Mouse (Mus musculus) embryo, embryonic 10.5 days (tissue): Measurements from ENCODE around the gene Ubl7.

Experiments used
- DNase-seq: peaks from one replicate; pipeline ENCODE4 v3.0.0-alpha.2; 2015; ENCODE audit warnings: low spot score

Ubl7 gene

DNA sequence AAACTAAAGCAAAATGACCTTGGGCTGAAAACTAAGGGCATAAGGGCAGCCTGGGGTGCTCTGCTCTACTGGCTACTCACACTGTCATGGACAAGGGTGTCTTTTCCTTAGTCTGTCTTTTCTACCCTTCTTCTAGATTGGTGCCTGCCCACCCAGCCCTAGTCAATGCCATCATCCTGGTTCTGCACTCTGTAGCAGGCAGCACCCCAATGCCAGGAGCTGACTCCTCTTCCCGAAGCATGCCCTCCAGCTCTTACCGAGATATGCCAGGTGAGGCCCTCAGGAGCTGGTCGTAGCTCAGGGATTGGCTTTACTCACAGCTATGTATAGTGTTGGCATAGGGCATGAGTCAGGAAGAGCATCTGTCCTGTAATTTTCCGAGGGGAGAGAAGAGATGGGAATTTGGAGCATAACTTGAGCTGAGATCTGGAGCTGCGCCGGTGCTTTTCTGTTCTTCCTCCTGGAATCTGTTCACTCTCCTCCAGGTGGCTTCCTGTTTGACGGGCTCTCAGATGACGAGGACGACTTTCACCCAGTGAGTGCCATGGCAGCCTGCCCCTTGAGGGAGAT, 10.8 kb downstream of the Ubl7 start:
- DNase-seq: no peak

DNA sequence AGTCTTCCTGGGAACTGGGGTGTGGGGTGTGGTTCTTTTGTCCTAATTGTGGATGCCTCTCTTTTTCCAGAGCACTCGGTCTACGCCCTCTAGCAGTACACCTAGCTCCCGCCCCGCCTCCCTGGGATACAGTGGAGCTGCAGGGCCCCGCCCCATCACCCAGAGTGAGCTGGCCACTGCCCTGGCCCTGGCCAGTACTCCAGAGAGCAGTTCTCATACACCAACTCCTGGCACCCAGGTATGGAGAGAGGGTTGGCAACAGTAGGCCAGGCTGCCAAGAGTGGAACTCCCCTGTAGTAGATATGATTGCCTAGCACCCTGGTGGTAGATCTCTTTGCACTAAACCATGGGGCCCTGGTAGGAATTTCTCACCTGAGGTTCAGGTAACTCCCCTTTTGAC, 11.6 kb downstream of the Ubl7 start:
- DNase-seq: no peak

DNA sequence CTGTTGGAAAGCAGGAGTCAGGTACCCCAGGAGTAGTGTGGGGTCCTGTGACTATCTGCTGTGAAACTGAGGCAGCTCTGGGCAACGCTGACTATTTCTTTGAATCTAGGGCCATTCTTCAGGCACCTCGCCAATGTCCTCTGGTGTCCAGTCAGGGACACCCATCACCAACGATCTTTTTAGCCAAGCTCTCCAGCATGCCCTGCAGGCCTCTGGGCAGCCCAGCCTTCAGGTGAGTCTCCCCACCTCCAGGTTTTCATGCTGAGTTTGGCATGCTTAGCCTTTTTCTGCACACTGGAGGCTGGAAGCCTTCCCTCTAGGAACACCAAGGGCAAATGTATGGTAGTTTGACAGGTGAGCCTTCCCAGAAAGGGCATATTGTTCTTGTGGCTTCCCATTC, 12.3 kb downstream of the Ubl7 start:
- DNase-seq: no peak

DNA sequence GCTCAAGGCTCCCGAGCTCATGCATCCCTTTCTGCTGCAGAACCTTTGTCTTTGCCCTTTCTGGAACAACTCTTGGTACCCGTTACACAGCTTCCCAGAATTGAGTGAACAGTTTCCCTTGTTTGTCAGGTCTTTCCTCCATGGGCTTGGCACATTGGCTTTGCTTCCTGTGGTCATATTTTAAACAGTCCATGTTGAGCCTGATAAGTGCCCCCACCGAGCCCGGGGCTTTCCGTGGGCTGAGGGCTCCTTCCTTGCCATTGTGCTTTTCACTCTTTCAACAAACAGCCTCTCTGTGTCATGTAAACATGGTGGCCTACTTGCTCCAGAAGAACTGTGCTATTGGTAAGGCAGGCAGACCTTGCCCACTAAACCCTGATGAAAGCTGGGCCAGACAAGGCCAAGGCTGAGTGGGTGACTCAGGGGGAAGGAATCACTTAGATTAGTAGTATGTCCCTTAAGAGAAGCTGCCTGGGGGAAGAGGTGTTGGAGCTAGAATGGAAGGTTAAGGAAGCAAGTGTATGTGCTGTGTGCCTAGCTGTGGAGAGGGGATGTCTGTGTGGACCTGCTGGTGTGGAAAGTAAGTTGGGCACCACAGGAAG, 20.5 kb downstream of the Ubl7 start:
- DNase-seq: no peak

DNA sequence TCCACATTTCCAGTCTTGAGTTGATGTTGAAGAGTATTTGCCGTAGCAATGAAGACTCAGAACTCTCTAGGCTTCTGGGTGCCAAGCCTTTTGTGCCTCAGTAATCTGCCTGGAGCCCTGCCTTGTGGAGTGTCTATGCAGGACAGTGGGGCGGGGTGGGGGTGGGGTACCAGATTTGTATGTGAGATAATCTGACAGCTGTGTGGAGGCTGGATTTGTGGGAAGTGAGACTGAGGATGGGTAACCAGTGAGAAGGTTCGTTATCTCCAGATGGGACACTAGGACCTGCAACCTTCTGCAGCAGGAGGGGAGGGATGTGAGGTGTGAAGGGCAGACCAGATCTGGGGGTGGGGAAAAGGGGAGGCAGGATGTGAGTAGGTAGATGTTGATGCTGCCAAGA, 21.5 kb downstream of the Ubl7 start:
- no peak for DNase-seq

DNA sequence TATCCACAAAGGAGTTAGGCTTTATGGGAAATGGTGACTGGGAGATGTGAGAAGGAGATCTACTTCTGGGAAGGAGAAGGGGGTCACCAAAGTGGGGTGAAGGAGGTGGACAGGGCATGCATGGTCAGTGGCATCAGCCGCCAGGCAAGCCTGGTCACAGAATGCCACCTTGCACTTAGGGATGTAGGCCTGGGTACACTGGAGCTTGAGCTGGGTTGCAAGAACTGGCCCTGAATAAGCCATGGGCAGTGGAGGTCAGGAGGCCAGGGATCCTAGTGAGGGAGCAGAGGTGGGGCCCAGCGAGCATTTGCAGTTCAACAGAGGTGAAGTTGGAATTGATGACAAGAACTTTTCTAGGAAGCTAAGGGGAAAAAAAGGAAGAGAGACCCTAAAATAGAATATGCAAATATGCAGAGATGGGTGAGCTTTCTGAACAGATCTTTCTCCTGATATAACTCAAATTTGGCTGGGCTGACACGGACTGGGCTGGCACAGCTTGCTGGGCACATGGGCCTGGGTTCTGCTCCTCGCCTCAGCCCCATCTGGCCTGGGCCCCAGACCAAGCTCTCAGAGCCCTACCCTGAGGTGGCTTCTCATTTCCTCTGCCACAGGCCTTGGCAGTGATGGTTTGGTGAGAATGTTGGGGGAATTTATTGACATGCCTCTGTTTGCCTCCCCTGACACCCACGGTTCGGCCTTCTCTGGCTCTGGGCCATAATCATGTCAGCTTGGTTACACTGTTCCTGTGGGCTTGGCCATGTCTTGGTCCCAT, 22.2 kb downstream of the Ubl7 start:
- DNase-seq: no peak

DNA sequence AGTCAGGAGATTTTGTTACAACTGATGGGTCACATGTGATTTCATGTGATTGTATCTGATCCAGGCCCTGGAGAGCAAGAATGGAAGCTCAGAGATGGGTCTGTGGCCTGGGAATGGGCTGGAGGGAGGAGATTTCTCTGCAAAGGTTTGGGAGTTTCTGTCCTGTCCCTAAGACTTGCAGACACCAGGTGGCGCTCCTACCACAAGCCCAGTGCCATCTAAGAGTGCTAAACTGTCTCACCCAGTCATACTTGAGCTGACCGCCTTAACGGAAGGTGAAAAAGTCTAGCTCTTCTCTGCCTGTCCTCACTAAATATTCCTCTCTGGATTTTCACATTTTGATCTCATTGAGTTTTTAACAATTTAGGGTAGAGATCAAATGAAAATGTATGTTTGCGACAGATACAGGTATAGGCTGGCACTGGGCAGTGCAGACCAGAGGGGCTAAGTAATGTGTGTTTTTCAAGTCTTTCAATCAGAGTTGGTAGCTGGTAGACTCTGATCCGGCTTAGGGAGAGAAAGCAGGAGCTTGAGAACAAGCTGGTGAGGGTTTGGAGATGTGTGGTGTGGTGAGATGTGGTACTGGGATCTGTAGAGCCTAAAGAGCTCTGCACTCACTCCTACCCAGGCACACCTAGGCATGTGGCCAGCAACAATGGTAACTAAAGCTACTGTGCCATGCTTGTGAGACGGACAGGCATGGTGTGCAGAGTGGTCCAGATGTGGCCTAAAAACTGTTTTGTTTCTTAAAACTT, 25.1 kb downstream of the Ubl7 start:
- DNase-seq: peak; percentile 90

DNA sequence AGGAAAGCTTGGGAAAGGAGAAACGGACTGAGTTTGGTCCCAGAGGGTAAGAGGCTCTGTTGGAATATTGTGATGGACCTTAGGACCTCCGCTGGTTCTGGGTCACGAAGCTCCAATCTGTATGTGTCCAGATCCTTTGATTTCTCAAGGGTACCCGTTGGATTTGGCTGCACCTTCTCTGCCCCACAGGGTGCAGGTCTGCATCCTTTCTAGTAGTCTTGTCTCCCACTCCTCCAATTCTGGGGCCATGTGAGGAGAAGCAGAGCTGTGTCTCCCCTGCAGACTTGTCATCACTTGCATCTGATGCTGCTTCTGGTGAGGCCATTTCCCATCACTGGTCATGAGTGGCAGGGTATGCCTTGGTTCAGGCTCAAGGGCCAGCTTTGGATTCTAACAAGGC, 26.4 kb downstream of the Ubl7 start:
- no peak for DNase-seq

DNA sequence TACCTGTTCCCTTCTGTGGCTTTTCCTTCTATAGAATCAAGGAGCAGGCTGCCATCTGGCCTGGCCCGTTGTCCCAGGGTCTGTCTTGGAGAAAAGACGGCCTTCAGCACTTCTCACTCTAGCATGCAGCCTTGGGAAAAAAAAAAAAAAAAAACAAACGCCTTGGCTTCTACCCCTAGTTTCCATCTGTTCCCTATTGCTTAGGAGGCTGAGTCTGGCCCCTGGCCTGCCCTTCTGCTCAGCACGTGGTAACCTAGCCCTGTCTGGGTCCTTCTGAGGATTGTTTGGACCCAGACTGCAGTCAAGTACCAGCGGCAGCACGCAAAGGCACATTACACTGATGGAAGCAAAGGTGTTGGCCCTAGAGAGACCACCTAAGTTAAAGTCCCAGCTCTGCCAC, 26.9 kb downstream of the Ubl7 start:
- no peak for DNase-seq

DNA sequence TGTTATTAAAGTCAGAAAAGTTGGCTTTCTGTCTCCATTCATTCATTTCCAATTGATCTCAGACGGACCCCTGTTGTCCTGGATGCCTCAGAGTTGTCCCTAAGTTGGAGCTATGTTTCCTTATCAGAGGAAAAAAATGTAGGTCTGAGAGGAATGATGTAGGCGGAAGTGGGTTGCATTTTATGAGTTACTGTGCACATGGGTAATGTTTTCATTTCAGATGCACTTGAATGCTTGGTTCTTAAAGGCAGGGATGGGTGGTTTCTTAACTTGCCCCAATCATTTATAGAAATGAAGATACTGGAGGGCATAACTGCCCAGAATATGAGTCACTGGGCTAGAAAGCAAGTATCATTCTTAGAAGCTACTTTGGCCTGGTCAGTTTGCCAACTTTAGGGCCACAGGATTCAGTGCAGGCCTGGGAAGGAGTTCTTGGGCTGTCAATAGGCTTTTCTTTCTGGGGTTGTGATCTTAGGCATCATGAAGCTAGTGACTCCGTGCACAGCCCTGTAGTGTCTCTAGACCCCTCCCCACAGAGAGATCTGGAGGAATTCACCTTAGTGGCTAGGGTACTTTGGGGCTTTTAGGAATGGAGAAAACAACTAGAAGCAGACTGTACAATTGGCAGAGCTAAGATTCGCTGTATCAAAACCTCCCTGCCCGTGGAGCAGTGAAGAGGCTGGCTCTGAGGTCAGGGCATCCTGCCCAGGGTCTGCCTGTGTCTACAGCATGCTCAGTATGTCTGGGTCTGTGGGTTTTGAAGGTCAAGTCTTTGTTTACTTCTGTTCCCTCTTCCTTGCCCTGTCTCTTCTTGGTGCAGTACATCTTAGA, 27.7 kb downstream of the Ubl7 start:
- no peak for DNase-seq

DNA sequence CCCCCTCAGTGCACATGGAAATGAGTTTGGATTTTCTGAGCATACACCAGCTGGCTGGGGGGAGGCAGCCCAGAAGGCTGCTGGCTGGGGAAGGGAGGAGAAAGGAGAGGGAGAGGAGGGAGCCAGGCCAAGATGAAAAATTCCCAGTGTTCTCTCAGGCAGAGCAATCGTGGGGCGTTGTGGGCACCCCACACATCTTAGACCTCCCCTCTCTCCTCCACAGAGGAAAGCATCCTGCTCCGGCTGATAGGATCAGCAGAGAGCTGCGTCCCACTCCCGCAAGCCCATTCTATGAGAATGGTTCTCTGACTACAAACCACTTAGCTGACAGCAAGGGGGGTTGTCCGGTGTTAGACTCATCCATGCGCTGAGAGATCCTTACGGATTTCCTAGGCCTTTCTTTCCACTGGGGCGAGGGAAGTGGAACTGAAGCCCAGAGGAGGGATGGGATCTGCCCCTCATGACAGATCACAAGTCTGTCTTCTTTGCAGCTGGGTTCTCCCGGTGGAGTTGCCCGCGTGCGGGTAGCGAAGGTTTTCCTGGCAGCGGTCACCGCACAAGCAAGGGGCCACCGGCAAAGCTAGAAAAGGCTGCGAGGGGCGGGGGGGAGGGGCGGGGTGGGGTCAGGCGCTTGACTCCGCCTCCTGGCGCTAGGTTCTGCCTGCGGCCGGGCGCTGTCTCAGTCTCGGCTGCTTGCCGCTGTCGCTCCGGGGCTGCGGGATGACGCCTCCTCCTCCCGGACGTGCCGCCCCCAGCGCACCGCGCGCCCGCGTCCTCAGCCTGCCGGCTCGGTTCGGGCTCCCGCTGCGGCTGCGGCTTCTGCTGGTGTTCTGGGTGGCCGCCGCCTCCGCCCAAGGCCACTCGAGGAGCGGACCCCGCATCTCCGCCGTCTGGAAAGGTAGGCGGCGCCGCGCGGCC, 28.9 kb downstream of the Ubl7 start, which contains the start of gene Sema7a:
Sema7a (plus strand) TSS at position 682 of the 918 bp plus-strand sequence.
- peak; percentile 85 for DNase-seq

DNA sequence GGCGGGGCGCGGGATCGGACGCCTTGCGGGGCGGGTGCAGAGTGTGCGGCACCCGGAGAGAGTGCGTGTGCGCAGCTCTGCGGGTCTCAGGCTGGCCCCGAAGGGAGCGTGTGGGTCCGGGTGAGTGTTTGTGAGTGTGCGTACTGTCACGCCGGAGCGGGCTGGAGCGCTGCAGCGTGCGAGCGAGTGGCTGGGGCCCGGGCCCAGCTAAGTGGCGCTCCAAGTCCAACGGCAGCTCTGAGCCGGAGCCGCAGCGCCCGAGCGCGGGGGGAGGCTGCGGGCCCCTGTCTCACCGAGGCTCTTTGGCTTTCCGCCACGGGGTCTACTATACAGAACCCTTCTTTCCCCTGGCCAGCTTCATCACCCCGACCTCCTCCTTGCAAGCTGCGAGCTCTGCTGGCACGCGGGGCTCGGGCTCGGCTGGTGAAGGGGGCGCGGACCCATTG, 29.6 kb downstream of the Ubl7 start:
- peak; percentile 55 for DNase-seq

DNA sequence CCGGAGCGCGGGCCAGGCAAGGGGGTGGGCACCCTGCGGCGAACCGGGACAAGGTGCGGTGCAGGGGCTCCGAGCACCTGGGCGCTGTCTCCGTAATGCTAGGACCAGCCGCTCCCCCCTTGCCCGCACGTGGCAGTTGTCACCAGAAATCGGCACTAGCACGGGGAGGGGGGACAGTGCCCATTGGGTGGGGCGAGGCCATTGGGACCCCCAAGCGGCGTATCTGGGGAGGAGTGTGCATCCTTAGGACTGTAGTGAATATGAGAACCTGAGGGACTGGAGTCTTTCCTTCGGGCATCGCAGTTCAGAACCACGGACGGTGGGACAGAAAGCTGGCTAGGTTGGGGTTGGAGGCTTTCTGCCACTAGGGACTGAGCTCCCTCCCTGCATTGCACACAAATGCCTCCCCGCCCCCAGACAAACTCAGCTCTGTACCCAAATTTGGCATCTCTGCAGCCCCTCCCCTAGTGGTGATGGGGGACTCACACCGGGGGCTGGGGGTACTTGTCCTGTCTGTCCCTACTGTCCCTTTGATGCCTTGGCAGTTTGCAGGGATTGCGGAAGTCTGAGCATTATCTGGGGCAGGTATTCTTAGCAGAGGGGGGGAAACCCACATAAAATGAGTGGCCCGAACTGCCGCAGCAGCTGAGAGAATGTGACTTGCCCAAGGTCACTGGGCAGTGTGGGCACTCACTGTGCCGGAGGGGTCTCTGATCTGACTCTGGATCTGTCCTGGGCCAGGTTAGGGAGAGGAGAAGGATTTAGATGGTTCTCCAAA, 30.3 kb downstream of the Ubl7 start:
- peak; percentile 35 for DNase-seq

DNA sequence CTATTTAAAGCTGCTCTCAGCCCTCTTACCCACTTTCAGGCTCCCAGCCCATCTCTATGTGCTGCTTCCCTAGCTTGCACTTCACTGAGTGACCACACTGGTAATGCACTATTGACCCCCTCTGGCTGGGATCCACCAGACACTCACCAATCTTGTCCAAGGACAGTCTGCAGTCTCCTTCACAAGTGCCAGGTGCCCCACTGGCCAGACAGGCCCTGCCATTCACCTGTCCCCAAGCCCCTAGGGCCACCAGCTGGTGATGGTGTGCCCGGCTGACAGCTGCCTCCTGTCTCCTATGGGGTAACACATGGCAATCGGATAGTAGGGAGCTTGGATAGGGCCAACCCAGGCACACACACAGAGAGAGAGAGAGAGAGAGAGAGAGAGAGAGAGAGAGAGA, 31.3 kb downstream of the Ubl7 start:
- no peak for DNase-seq

DNA sequence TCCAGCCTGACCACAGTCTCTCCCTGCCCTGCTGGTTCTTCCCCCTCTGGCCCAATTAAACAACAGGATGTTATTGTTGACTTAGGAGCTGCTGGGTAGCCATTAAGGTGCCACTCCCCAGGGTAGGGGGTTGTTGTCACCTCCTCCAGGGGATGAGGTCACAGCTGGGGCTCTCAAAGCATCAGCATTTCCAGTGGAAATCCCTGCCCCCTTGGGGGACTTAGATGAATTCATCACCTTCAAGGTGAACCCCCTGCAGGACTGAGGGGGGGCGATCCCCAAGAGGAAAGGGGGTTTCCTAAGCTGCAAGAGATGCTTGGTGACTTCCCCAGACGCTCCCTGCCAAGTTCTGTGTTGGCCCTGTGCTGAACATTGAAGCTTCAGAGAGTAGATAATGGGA, 32.3 kb downstream of the Ubl7 start:
- DNase-seq: no peak

DNA sequence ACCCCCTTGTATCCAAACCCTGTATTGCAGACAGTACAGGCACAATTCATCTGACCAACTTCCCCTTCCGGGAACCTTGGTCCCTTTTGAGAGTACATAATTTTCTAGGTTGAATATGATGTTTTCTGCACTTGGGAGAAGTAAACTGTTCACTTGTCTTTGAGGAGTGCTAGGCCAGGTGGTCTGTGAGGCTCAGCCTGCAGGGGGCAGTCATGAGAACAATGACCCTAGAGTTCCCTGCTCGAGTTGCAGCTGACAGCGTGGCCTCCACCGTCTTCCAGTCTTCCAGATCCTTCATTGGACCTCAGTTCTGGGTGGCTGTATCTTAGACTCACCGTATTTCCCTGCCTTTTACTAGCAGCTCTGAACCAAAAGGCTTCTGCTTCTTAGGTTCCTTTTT, 33.8 kb downstream of the Ubl7 start:
- peak; percentile 83 for DNase-seq

DNA sequence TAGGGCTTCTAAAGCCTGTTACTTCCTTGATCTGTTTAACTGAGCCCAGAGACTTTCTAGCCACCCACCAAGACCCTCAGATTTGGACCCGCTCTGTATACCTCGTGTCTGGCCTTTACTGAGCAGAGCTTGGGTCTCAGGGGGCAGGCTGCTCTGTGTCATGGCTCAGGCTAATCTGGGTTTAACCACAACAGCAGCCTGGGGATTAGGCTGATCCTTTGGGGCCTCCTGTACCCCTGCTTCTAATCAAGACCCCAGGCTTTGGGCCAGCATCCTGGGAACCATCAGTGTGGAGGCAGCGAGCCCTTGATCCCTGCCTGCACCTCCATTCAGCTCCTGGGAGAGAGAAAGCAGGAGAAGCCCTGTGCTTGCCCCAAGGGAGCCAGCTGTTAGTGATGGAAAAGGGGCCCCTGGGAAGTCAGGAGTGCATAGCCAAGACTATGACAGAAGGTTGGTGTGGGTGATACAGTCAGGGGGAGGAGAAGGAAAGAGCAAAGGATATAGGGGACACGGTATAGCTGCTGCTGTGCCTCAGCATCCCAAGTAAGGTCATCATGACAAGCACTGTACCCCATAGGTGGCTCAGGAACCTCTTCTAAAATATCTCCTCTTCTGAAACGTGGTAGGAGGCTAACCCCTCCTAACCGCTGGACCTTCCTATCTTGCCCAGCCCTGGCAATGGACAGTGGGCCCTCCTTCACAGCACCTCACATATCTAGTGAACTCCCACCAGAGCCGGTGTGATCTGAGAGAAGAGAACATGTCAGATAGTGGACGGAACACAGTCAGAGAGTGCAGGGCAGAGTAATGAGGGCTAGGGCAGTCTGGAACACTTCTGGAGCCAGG, 35.2 kb downstream of the Ubl7 start:
- no peak for DNase-seq

DNA sequence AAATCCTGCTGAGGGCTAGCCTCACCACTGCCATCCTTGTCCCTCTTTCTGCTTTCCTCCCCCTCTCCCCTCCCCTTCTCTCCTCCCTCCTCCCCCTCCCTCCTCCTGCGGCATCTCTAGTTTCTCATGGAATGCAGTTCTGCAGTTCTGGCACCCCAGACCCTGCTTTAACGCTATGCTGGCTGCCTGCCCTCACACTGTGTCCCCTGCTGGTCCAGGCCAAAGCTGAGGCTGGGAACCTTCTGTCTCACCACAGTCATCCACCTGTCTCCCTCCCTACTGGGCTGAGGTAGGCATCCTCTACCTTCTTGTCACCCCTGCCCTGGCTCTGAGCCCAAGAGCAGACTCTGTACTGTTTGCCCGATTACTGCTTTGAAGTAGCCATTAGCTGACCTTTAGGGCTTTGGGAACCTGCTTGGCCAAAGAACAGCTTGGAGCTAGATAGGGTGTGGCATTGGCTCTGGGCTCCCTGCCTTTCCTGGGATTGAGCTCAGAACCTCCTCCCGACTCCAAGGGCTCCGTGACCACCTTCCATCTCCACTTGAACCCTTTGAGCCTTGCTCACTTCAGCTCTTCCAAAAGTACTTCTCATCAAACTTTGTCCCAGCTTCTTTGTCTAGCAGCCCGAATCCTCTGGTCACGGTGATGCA, 36.7 kb downstream of the Ubl7 start:
- no peak for DNase-seq
